Mouse (Mus musculus): ENCODE data around the gene Ampd2.

Ampd2 gene

DNA sequence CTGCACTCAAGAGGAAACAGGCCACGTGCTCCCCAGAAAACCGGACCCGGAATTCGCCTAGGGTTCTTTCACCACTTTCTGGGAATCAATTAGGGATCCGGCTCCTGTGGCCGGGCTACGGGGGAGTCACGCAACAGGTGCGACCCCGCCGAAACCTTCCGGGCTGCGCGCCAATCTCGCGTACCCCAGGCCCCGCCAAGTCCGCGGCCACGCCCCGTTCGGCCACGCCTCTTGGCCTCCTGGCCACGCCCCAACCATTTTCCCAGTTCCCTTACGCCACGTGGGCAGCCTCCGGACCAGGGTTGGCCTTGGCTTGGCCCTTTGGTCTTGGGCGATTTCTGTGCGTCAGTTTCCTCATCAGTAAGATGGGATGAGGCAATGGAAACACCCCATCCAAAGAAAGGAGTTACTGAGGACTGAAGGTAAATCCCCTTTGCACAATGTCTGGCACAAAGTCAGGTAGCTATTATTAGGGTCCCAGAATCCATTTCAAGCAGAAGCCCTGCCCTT lies at the start of gene Ampd2:
TSS of gene Ampd2 (minus strand) at position 182 of the 510 bp plus-strand sequence.
- in situ Hi-C loops (cut with MboI, MseI) = no loop called here

DNA sequence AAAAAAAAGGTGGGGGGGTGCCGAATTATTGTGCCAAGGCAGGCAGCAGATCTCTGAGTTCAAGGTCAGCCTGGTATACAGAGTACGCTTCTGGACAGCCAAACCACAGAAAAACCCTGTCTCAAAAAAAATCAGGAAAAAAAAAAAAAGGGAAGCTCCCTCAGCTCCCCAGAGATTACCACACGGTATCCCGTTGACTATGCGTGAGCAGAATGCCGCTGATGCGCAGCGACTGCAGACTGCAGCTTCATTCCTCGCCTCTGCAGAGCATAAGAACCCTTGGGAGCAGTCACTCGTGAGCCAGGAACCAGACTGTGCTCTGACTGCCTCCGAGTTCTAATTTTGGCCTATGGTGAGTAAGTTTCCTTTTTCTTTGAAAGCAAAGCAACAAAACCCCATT lies 48.2 kb upstream of the Ampd2 start:
- in situ Hi-C loops (cut with MboI, MseI) = no loop called here

- in situ Hi-C loops (cut with MboI, MseI) = no loop called here
These were observed 46.0 kb upstream of the Ampd2 start for GRCm38 (mm10) chr3:108132484-108132883.

- in situ Hi-C loops (cut with MboI, MseI) = no loop called here
These were observed 45.4 kb upstream of the Ampd2 start for GRCm38 (mm10) chr3:108131821-108132220.

GRCm38 (mm10) chr3:108131216-108131615 lies 44.8 kb upstream of the Ampd2 start:
- in situ Hi-C loops (cut with MboI, MseI) = no loop called here

GRCm38 (mm10) chr3:108129804-108130203 lies 43.4 kb upstream of the Ampd2 start:
- in situ Hi-C loops (cut with MboI, MseI) = no loop called here

- in situ Hi-C loops (cut with MboI, MseI) = no loop called here
These were observed 42.9 kb upstream of the Ampd2 start for GRCm38 (mm10) chr3:108129367-108129766.

- in situ Hi-C loops (cut with MboI, MseI) = no loop called here
These were observed 42.1 kb upstream of the Ampd2 start for GRCm38 (mm10) chr3:108128520-108128919.

- in situ Hi-C loops (cut with MboI, MseI) = no loop called here
These were observed 39.9 kb upstream of the Ampd2 start for GRCm38 (mm10) chr3:108126327-108126726.

GRCm38 (mm10) chr3:108124131-108124530 lies 37.7 kb upstream of the Ampd2 start:
- in situ Hi-C loops (cut with MboI, MseI) = no loop called here

DNA sequence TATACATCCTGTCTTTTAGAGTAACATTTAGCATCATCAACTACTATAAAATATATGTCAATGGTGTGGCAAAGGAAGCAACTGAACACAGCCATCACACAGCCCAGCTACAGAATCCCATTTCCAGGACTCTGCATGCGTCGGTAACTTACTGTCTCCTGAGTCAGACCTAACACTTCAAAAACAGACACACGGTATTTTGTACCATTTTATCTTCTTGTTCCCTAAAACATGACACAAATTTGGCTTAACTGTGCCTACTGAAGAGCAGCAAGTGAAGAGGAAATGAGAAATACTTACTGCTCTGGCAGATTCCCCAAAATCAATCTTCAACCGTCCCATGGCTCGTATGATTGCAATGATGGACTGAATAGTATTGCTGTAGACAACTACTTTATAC lies 36.8 kb upstream of the Ampd2 start:
- in situ Hi-C loops (cut with MboI, MseI) = no loop called here

- in situ Hi-C loops (cut with MboI, MseI) = no loop called here
These were observed 34.6 kb upstream of the Ampd2 start for GRCm38 (mm10) chr3:108121101-108121500.

GRCm38 (mm10) chr3:108117465-108117864 lies 31.0 kb upstream of the Ampd2 start:
- in situ Hi-C loops (cut with MboI, MseI) = no loop called here

DNA sequence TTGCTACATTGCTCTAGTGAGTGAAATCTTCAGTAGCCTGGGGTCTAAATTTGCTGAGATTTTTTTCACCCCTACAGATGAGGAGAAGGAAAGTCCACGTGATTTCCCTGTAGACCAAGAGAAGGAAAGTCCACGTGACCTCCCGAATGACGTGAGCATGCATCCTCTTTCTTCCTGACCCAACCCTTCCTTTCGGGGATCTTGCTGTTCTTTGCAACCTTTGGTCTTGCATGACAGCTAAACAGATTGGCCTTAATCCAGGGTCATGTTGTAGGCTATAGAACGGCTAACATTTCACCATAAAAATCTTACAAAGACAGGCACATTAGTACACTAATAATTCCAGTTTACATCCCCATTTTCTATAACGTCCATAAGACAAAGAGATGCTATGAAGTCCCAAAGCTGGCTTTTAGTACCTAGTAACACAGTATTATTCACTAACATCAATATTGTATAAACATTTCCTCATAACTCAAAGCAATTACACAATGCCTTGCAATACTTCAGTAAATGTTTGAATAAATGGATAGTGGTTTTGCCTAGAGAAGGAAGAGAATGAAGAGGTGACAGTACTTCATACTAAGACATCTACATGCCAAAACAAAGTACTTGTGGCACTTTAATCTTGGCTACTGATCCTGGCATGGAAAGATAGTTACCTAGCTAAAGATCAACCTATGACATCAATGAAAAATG lies 27.3 kb upstream of the Ampd2 start:
- in situ Hi-C loops (cut with MboI, MseI) = no loop called here

DNA sequence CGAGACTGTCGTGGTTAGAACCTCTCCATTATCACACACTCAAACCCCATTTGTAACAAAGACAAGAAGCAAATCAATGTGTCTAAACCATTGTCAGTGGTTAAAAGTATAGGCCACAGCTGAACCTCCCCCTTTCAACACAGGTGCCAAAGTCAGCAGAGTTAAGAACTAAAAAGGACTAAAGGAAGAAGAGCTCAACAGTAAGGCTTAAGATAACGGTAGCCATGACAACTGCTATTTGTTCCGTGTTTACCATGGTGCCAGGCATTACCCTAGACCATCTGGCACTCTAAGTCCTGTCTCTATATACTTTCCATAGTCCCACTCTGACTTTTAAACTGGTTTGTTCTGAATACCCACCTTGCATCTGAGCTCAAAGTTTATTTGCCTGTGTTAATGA lies 26.2 kb upstream of the Ampd2 start:
- in situ Hi-C loops (cut with MboI, MseI) = no loop called here

DNA sequence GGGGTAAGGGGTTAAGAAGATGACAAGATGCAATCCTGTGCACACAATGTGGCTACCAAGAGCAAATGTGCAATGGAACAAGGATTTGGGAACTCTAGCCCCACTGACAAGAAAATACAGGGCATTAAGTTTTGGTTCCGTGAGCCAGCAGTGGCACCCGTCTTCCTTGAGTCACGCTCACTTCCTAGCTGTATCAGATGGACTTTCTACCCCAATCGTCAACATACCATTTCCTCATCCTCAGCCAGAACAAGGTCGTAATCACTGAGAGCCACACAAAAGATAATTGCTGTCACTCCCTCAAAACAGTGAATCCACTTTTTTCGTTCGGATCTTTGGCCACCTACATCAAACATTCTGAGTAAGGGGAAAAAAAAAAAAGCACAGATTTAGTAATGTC lies 25.8 kb upstream of the Ampd2 start:
- in situ Hi-C loops (cut with MboI, MseI) = no loop called here

DNA sequence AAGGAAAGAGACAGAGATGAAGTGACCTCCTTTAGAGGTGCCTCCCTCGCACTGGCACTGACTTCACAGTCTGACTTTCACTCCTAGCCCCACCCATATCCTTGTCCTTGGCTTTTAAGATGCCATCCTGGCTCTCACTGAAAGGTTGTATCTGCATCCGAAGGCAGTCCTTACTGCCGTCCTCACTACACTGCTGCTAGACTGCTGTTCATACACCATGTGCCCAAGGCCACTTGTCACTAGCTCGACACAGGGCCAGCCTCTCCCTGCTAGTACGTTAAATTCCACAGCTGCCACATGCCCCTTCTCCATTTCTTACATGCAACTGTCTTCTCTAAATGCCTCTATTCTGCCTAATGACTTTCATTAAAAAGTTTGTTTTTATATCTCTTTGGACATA lies 24.9 kb upstream of the Ampd2 start:
- in situ Hi-C loops (cut with MboI, MseI) = no loop called here

DNA sequence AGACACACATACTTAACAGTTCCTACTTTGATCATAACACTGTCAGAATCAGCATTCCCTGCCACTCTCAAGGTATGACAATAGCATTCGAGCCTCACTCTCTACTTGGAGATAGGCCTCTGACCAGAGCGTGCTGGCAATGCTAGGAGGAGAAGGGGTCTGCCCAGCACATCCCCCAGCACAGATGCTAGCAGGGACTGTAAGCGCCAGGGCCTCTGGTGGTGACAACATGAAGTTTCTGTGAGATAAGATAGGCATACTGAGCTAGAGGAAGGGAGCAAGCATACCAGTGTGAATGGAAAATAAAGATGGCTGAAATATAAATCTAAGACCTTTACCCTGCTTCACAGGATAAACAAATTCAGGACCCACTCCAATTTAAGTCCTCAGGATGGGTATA lies 18.8 kb upstream of the Ampd2 start:
- in situ Hi-C loops (cut with MboI, MseI) = no loop called here

GRCm38 (mm10) chr3:108102075-108102474 lies 15.6 kb upstream of the Ampd2 start:
- in situ Hi-C loops (cut with MboI, MseI) = no loop called here

DNA sequence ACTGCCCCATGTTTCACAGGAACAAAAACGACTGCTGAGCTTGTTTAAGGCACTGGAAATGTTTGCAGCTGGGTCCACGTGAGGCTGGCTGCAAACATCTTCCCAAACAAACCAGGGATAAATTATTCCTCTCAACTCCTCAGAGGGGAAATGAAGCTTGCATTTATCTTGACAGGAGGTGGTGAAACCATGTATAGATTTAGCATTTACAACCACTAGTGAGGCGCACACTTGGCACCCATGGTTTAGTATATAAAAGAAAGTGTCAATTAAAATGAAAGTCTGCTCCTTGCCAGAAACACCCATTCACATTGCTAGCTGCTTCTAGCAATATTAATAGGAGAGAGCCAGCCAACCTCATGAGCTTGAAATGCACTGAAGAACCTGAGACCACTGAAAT lies 15.1 kb upstream of the Ampd2 start:
- in situ Hi-C loops (cut with MboI, MseI) = no loop called here

DNA sequence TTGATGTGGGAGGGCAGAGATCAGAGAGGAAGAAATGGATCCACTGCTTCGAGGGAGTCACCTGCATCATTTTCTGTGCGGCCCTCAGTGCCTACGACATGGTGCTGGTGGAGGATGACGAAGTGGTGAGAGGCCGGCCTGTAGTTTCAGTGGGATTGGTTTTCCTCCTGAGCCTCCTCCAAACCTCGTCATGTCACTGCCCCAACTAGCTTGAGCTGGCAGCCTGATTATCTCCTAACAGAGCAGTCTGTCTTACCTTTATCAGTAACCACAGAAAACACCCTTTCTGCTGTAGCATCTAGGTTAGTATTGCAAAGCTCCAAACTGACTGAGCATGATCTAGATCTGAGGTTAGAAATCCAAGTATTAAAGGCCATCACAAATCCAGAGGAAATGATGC lies 11.9 kb upstream of the Ampd2 start:
- in situ Hi-C loops (cut with MboI, MseI) = no loop called here

- in situ Hi-C loops (cut with MboI, MseI) = no loop called here
These were observed 11.2 kb upstream of the Ampd2 start for GRCm38 (mm10) chr3:108097656-108098055.

- in situ Hi-C loops (cut with MboI, MseI) = no loop called here
These were observed 10.3 kb upstream of the Ampd2 start for GRCm38 (mm10) chr3:108096726-108097125.

GRCm38 (mm10) chr3:108096226-108096625 lies 9.8 kb upstream of the Ampd2 start:
- in situ Hi-C loops (cut with MboI, MseI) = no loop called here

Measured in T-helper 1 cell (primary cell).